Mouse (Mus musculus): Measurements from ENCODE around the gene Nprl2.

- TF ChIP-seq TCF12 (IDR thresholded peaks at IDR 0.05; ENCODE audit: low read depth, low read length) (no peak), CTCF (conservative IDR thresholded peaks at IDR 0.05 in 1 of 2, IDR thresholded peaks at IDR 0.05 in 1 of 2; ENCODE audit: low read depth in 2 of 2, low read length in 2 of 2) (no peak), MAX (IDR thresholded peaks at IDR 0.05; ENCODE audit: low read length) (peak; percentile 95), TBP (conservative IDR thresholded peaks at IDR 0.05; ENCODE audit: low read depth, low read length) (no peak)
These were observed 46.0 kb downstream of the Nprl2 start for GRCm38 (mm10) chr9:107587833-107588639.
